Mouse (Mus musculus) lung, postnatal 25 days (tissue): ENCODE results near the gene Tns4.
A peak's percentile ranks its signal among the peaks of the same experiment; 100 is the strongest.

ENCODE experiments used
- DNase-seq: peaks from one replicate; pipeline ENCODE4 v3.0.0; 2022; ENCODE audit warnings: low spot score

Tns4 gene

GRCm38 (mm10) chr11:99091666-99092065 is 2.6 kb upstream of the Tns4 start:
- no peak for DNase-seq

- DNase-seq, result no peak
These were observed 1.3 kb upstream of the Tns4 start for GRCm38 (mm10) chr11:99090391-99090790.

GRCm38 (mm10) chr11:99088486-99088885 is 620 bp downstream of the Tns4 start:
- DNase-seq, result no peak

GRCm38 (mm10) chr11:99084366-99084765 is 4.7 kb downstream of the Tns4 start:
- DNase-seq, result no peak

GRCm38 (mm10) chr11:99083516-99083915 is 5.6 kb downstream of the Tns4 start:
- DNase-seq, result no peak

- DNase-seq, result no peak
These were observed 7.0 kb downstream of the Tns4 start for GRCm38 (mm10) chr11:99082098-99082497.

- DNase-seq, result no peak
These were observed 7.5 kb downstream of the Tns4 start for GRCm38 (mm10) chr11:99081566-99081965.

GRCm38 (mm10) chr11:99080902-99081543 is 8.1 kb downstream of the Tns4 start:
- peak; percentile 29 for DNase-seq

- no peak for DNase-seq
These were observed 11.2 kb downstream of the Tns4 start for GRCm38 (mm10) chr11:99077869-99078268.

GRCm38 (mm10) chr11:99076744-99077319 is 12.3 kb downstream of the Tns4 start:
- DNase-seq, result no peak

GRCm38 (mm10) chr11:99073781-99074180 is 15.3 kb downstream of the Tns4 start:
- no peak for DNase-seq

- DNase-seq, result no peak
These were observed 17.2 kb downstream of the Tns4 start for GRCm38 (mm10) chr11:99071866-99072265.

- no peak for DNase-seq
These were observed 20.7 kb downstream of the Tns4 start for GRCm38 (mm10) chr11:99068455-99068854.

- DNase-seq, result no peak
These were observed 21.5 kb downstream of the Tns4 start for GRCm38 (mm10) chr11:99067591-99067990.

GRCm38 (mm10) chr11:99065979-99066378 is 23.1 kb downstream of the Tns4 start:
- DNase-seq, result peak; percentile 92

GRCm38 (mm10) chr11:99065353-99065752 is 23.8 kb downstream of the Tns4 start:
- no peak for DNase-seq

- DNase-seq, result no peak
These were observed 25.5 kb downstream of the Tns4 start for GRCm38 (mm10) chr11:99063406-99064131.

GRCm38 (mm10) chr11:99062661-99063060 is 26.4 kb downstream of the Tns4 start:
- DNase-seq, result no peak

GRCm38 (mm10) chr11:99060435-99060834 is 28.7 kb downstream of the Tns4 start:
- no peak for DNase-seq

- DNase-seq, result no peak
These were observed 33.3 kb downstream of the Tns4 start for GRCm38 (mm10) chr11:99055571-99056452.

GRCm38 (mm10) chr11:99055143-99055542 is 34.0 kb downstream of the Tns4 start:
- no peak for DNase-seq

- DNase-seq, result no peak
These were observed 41.5 kb downstream of the Tns4 start for GRCm38 (mm10) chr11:99047643-99048042.
